Mouse (Mus musculus) left cerebral cortex, postnatal 10 days (tissue): ENCODE measurements around the gene Izumo4. TPM values are rescaled to one million over a fixed set of nuclear protein-coding genes. Genes with fewer than 3 reads are reported as not detected.

Experiments used
- DNase-seq, 2 experiments: peaks; one replicate each; pipeline ENCODE4 v3.0.0; 2021 to 2022; ENCODE audit warnings: low spot score in 2 of 2, mixed read lengths in 1 of 2; ENCODE audit errors: extremely low spot score in 1 of 2
- intact Hi-C: fragments of 180-260 bp; cut with DNase I; formaldehyde crosslinking; loops from one replicate; pipeline ENCODE4 v1.15.1; 2025
- total RNA-seq, 2 experiments: library from RNA; stranded (reverse); gene quantifications; 2 replicates each; pipeline ENCODE4 v1.2.3; 2021

Izumo4 gene
- total RNA-seq, 2 experiments from 2014 or later = 56.3 to 63.5 TPM

DNA sequence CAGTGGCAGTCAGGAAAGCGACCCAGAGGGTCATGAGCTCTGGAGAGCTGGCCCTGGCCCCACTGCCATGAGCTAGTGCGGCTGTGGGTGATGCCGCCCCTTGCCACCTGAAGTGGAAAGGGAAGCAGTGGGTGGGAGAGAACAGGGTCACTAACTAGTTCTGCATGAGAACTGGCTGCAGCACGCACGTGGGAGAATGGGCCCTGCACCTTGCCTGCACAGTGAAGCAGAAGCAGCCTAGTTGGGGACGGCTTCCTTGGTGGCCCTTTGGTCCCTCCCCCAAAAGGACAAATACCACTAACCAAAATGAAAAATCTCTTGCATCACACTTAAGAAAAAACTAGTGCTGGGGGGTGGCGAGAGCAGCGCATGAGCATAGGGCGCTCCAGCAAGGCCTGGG lies 3.4 kb upstream of the Izumo4 start:
- DNase-seq = no peak
- intact Hi-C loops = loop anchor here (10.0 kb wide), 1 partner anchor 264 kb away; the partner anchor contains the start of gene Tcf3

- intact Hi-C loops = no loop called here
- DNase-seq = no peak
These were observed 1.9 kb upstream of the Izumo4 start for GRCm38 (mm10) chr10:80700038-80700504.

GRCm38 (mm10) chr10:80700732-80701131 lies 1.3 kb upstream of the Izumo4 start:
- intact Hi-C loops = no loop called here
- no peak for DNase-seq

DNA sequence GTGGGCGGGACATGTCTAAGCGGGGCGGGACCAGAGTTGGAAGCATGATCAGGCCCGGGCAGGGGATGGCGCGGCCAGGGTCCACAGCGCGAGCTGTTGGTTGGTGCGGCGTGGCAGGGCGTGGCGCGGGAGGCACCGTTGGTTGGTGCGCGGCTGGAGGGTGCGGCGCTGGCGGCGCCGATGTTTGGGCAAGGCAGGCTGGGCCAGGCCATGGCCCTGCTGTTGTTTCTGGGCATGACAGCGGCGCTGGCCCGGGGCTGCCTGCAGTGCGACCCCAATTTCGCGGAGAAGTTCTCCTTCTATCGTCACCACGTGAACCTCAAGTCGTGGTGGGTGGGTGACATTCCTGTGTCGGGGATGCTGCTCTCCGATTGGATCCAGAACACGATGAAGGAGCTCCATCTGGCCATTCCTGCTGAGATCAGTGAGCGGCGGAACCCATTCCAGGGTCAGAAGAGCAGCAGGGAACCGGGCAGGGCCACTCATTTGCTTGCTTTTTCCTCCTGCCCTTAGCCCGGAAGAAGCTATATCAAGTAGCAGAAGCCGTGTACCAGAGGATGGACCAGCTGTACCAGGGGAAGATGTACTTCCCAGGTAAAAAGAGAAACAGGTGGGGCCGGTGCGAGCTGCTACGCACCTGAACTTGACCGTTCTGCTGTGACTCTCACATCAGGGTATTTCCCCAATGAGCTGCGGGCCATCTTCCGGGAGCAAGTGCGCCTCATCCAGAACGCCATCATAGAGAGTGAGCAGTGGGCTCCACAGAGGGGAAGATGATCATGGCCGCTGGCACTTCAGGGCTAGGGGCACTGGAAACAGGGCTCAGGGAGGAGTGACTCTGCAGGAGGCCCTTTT lies 779 bp downstream of the Izumo4 start:
- peak; percentile 95 to 98 for DNase-seq
- intact Hi-C loops = no loop called here

- DNase-seq = no peak
- intact Hi-C loops = no loop called here
These were observed 1.7 kb downstream of the Izumo4 start for GRCm38 (mm10) chr10:80703643-80704042.

- no peak for DNase-seq
- intact Hi-C loops = no loop called here
These were observed 2.4 kb downstream of the Izumo4 start for GRCm38 (mm10) chr10:80704418-80704817.

- intact Hi-C loops = loop anchor here (5.0 kb wide), 1 partner anchor 87 kb away; no protein-coding TSS in a partner anchor
- no peak for DNase-seq
These were observed 3.0 kb downstream of the Izumo4 start for GRCm38 (mm10) chr10:80705033-80705432.

DNA sequence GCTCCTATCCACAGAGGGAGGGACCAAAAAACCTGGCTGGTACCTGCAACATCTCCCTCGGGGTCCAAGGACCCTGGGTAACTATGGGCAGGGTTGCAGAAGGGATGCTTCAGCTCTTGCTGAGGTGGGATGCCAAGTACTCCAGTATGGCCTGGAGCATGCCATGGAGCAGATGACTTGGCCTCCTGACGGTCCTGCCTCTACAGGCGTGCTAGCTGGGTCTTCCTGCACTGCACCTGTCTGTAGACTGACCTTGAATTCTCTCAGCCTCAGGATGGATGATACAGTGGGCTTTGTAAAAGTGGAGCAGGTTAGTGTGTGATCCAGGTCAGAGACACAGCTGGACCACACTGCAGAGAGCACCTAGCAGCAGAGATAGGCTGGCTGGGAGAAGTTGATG lies 3.5 kb downstream of the Izumo4 start:
- DNase-seq = no peak
- intact Hi-C loops = loop anchor here (5.0 kb wide), 1 partner anchor 87 kb away; no protein-coding TSS in a partner anchor

- intact Hi-C loops = no loop called here
- DNase-seq = no peak
These were observed 8.8 kb downstream of the Izumo4 start for GRCm38 (mm10) chr10:80710834-80711233.

GRCm38 (mm10) chr10:80717281-80717680 lies 15.3 kb downstream of the Izumo4 start:
- intact Hi-C loops = loop anchor here (2.0 kb wide), 1 partner anchor 76 kb away; no protein-coding TSS in a partner anchor
- DNase-seq = no peak

DNA sequence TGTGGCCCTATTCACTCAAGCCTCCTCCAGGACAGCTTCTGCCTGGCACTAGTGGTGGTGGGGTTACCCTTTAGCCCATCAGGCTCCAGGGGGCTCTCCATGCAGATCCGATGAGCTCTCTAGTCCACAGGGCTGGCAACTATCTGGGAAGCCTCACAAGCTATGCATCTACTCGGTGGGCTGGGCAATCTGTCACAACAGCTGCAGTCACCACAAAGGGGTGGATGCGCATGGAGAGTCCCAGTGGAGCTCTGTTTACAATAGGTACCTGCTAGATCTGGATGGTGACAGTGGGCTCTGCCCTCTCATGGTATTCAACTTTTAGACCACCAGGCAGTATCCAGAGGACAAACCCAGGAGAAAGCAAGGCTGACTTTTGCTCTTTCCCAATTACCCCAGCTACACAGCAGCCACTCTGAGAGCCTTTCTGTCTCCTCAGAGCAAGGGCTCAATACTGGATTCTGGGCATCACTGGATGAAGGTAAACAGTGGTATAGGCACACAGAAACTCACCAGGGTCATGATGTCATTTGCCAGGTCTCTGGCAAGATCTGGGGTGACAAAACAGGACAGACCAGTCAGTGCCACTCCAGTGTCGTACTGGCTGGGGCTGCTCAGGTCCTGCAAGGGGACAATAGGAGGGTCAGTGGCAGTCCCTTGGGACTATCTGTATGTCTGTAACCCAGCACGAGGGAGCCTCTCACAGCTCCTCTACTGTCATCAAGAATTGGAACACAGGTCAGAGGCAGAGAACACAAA lies 25.6 kb downstream of the Izumo4 start:
- DNase-seq = no peak
- intact Hi-C loops = no loop called here

- no peak for DNase-seq
- intact Hi-C loops = no loop called here
These were observed 30.7 kb downstream of the Izumo4 start for GRCm38 (mm10) chr10:80732611-80733101.

DNA sequence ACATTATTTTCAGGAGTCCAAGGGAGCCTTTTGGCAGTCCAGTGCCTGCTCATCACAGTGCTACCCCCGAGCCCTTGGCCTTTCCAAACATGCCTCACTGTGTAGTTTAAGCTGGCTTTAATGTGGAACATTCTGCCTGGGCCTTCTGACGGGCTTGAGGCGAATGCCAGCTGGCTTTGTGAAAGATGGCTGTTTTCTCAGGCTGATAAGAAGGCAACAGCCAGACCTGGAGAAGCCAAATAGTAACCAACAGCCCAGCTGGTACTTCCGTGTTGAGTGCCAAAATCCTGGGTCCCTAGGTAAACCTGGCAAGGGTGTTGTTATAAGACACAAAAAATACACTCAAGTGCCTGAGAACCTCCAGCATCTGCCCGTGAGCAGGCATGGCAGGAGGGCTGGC lies 34.7 kb downstream of the Izumo4 start:
- intact Hi-C loops = no loop called here
- no peak for DNase-seq

DNA sequence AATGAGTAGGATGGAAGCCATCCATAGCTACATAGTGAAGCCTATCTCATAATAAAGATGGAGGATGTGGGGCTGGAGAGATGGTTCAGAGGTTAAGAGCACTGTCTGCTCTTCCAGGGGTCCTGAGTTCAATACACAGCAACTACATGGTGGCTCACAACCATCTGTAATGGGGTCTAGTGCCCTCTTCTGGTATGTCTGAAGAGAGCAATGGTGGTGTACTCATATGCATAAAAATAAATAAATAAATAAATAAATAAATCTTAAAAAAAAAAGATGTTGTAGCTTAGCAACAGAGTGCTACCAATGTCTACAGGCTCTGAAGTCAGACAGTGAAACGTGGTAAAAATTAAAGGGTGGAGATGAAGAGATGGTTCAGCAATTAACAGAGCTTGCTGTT lies 36.7 kb downstream of the Izumo4 start:
- no peak for DNase-seq
- intact Hi-C loops = no loop called here

DNA sequence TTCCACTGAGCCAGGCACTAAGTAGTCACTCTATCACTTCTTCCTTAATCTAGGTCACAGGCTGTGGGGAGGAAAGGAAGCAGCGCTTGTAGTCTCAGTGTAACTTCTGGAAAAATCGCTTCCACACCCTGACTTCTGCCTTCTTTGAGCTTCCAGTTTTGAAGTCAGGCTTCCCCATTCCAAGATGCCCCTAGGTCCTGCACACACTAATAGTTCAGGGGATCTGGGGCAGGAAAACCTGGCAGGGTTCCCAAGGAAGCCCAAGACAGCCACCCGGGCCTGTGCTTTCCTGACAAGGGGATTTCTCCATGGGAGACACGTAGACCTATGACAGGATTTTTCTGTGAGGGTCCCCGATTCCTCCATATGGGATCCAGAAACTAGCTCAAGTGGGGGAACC lies 39.2 kb downstream of the Izumo4 start:
- intact Hi-C loops = no loop called here
- peak in 1 of 2 experiments; percentile 31 for DNase-seq

DNA sequence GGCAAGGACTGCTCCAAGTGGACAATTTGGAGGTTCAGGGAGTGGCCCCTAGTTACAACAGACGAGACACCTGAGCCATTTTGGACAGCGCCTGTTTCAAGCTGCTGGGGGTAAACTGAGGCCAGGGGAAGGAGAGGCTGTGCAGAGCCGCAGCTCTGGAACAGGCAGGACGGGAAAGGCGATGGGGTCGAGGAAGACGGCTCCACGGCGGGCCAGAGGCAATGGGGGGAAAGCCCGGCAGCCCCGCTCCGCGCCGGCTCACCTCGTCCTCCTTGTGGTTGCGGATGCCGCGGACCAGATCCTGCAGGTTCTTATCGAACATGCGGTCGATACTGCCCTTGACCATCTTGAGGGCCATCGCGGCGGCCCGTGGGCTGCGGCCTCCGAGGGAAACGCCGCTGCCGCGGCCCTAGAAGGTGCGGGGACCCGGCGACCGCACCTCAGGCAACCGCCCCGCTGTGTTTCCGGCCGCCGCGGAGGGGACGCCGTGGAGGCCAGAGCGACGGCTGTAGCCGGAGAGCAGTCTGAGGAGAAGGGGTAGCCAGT lies 39.7 kb downstream of the Izumo4 start:
- intact Hi-C loops = no loop called here
- DNase-seq = no peak

DNA sequence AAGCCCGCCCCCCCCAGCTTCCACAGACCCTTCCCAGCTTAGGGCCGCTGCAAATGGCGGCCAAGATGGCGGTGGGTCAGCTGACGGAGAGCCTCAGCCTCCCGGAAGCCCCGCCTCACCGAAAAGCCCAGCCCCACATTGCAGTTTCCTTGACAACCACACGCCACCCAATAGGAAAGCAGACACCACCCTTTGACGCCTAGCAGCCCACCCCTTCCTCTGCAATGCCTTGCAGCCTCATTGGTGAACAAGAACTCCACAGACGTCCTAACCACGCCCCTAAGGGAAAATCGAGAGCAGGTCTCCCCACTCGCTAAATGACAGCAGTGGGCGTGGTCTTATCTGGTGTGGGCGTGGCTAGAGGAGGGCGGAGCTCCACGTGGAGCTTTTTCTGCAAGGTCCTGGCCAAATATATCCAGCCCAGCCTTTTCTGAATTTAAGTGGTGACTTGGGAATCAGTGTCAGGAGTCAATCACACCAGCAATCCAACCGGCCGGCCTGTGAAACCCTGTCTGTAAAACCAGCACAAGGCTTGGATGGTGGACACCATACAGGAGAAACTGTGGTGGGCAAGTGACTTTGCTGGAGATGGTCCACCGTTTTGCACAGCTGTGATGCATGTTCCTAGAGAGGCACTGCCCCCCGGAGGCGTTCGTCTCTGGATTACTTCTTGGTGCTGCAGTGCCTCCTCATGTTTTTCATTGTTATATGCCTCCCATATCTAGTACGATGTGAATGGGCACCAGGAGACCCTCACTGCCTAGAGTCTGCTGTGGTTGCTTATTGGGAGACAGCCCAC lies 40.4 kb downstream of the Izumo4 start, which contains the start of gene Ap3d1:
Ap3d1 (minus strand) TSS at position 85 of the 799 bp plus-strand sequence.
- intact Hi-C loops = no loop called here
- DNase-seq = peak; percentile 98 to 99

DNA sequence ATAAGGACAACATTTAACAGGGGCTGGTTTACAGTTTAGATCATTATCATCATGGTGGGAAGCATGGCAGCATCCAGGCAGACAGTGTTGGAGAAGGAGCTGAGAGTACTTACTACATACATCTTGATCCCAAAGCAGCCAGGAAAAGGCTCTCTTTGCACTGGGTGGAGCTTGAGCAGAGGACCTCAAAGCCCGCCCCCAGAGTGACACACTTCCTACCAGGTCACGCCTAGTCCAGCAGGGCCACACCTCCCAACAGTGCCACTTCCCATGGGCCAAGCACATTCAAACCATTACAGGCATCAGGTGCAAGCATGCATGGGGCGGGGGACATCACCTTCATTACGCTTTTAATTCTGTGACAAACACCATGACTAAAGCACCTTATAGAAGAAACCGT lies 42.3 kb downstream of the Izumo4 start:
- peak in 1 of 2 experiments; percentile 77 for DNase-seq
- intact Hi-C loops = no loop called here
